Mouse (Mus musculus): Measurements from ENCODE around the gene Grin2c. TPM values are rescaled to one million over a fixed set of nuclear protein-coding genes. Genes with fewer than 3 reads are reported as not detected.

The Grin2c gene
- total and polyA plus RNA-seq, 3 experiments: not detected

DNA sequence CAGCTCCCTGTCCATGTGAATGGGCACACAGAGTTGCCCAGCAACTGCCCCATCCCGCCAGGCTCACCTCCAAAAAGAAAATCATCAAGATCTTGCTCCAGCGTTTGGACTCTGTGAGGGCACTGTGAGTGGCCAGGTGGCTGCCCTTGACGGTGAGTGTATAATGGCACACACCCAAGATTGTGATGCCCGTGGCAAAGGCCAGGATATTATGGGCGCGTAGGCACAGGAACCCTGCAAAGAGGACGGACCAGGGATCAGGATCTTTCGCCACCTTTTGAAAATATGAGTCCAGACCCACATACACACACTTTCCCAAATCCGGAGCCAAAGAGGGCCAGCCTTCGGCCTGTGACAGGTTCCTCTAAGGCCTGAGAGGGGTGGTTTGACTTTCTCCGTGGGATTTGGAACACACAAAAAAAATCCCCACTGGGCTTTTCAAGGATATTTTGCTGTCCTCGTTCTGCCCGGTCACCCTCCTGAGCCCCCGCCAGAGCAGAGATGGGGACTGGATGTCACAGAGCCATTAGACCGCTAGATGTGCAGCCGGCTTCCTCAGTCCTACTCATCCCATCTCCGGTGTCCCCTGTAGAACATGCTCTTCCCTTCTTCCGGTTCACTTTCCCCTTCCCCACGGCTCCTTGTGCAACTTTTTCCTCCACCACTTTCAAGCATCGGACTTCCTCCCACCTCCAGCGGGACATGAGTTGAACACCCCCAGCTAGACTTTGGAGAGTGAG is 29.6 kb upstream of the Grin2c start:
- no peaks in the 10 kb centered on the region for H3K27me3 ChIP-seq (ENCODE audit: control insufficient read depth in 1 of 2, insufficient read depth in 2 of 2, low read length in 2 of 2)
- no peak overlapping the region for H3K27ac ChIP-seq (ENCODE audit: control insufficient read depth, low read depth, low read length)
- H3K9me3 ChIP-seq (replicated peaks; ENCODE audit: insufficient read depth, low read length): no peaks in the 10 kb centered on the region
- no peak for DNase-seq (ENCODE audit: low read depth, low spot score)
- peak overlapping the region; percentile 54 for H3K9ac ChIP-seq (ENCODE audit: control insufficient read depth, low read depth, low read length, poor library complexity, severe bottlenecking)
- no peaks in the 10 kb centered on the region for H3K36me3 ChIP-seq (ENCODE audit: control insufficient read depth in 1 of 2, insufficient read depth in 2 of 2, low read length in 2 of 2)
- no peaks in the 10 kb centered on the region; a peak in 1 of 4 replicates for H3K4me1 ChIP-seq (ENCODE audit: control insufficient read depth in 1 of 2, insufficient read depth in 2 of 2, low read length in 2 of 2)
- no peaks in the 10 kb centered on the region for H3K79me2 ChIP-seq (ENCODE audit: control insufficient read depth, insufficient read depth, low read length, poor library complexity)
- no peak for TF ChIP-seq GABPA (IDR thresholded peaks at IDR 0.05; ENCODE audit: low read depth, low read length)
- no peak for TF ChIP-seq CHD1 (IDR thresholded peaks at IDR 0.05; ENCODE audit: low read depth, low read length)
- TF ChIP-seq CHD2 (IDR thresholded peaks at IDR 0.05; ENCODE audit: low read length): no peak
- peak overlapping the region; percentile 63 to 72 for H3K4me3 ChIP-seq (ENCODE audit: control insufficient read depth in 1 of 2, insufficient read depth in 1 of 2, low read depth in 2 of 2, low read length in 2 of 2)

- Histone ChIP-seq H3K36me3 (ENCODE audit: control insufficient read depth in 1 of 2, insufficient read depth in 2 of 2, low read length in 2 of 2) (no peaks in the 10 kb centered on the region), H3K27ac (ENCODE audit: control insufficient read depth, low read depth, low read length) (no peak overlapping the region), H3K9ac (ENCODE audit: control insufficient read depth, low read depth, low read length, poor library complexity, severe bottlenecking) (no peak overlapping the region), H3K4me1 (ENCODE audit: control insufficient read depth in 1 of 2, insufficient read depth in 2 of 2, low read length in 2 of 2) (no peaks in the 10 kb centered on the region; a peak in 1 of 4 replicates), H3K27me3 (ENCODE audit: control insufficient read depth in 1 of 2, insufficient read depth in 2 of 2, low read length in 2 of 2) (no peaks in the 10 kb centered on the region), H3K9me3 (replicated peaks; ENCODE audit: insufficient read depth, low read length) (no peaks in the 10 kb centered on the region), H3K4me3 (ENCODE audit: control insufficient read depth in 1 of 2, insufficient read depth in 1 of 2, low read depth in 2 of 2, low read length in 2 of 2) (no peak overlapping the region), H3K79me2 (ENCODE audit: control insufficient read depth, insufficient read depth, low read length, poor library complexity) (no peaks in the 10 kb centered on the region)
- DNase-seq (ENCODE audit: low read depth, low spot score): no peak
- TF ChIP-seq BHLHE40 (IDR thresholded peaks at IDR 0.05; ENCODE audit: borderline replicate concordance, low read depth, low read length) (no peak), ZC3H11A (IDR thresholded peaks at IDR 0.05; ENCODE audit: low read depth, low read length) (no peak), MYB (IDR thresholded peaks at IDR 0.05; ENCODE audit: low read depth, low read length) (no peak)
Measured at GRCm38 (mm10) chr11:115295939-115296338, 28.9 kb upstream of the Grin2c start.

GRCm38 (mm10) chr11:115292631-115293375 is 25.8 kb upstream of the Grin2c start:
- DNase-seq (ENCODE audit: low read depth, low spot score): no peak
- Histone ChIP-seq H3K4me1 (ENCODE audit: control insufficient read depth in 1 of 2, insufficient read depth in 2 of 2, low read length in 2 of 2) (no peaks in the 10 kb centered on the region), H3K36me3 (ENCODE audit: control insufficient read depth in 1 of 2, insufficient read depth in 2 of 2, low read length in 2 of 2) (no peaks in the 10 kb centered on the region), H3K9ac (ENCODE audit: control insufficient read depth, low read depth, low read length, poor library complexity, severe bottlenecking) (no peak overlapping the region), H3K79me2 (ENCODE audit: control insufficient read depth, insufficient read depth, low read length, poor library complexity) (no peaks in the 10 kb centered on the region), H3K27ac (ENCODE audit: control insufficient read depth, low read depth, low read length) (no peak overlapping the region), H3K27me3 (ENCODE audit: control insufficient read depth in 1 of 2, insufficient read depth in 2 of 2, low read length in 2 of 2) (no peaks in the 10 kb centered on the region), H3K9me3 (replicated peaks; ENCODE audit: insufficient read depth, low read length) (no peaks in the 10 kb centered on the region), H3K4me3 (ENCODE audit: control insufficient read depth in 1 of 2, insufficient read depth in 1 of 2, low read depth in 2 of 2, low read length in 2 of 2) (no peak overlapping the region)
- TF ChIP-seq CHD2 (IDR thresholded peaks at IDR 0.05; ENCODE audit: low read length) (no peak), HCFC1 (IDR thresholded peaks at IDR 0.05; ENCODE audit: low read depth, low read length) (no peak), SMC3 (IDR thresholded peaks at IDR 0.05; ENCODE audit: low read depth, low read length) (no peak), MYB (IDR thresholded peaks at IDR 0.05; ENCODE audit: low read depth, low read length) (no peak), KAT2A (conservative IDR thresholded peaks at IDR 0.05; ENCODE audit: low read depth, low read length) (no peak), UBTF (IDR thresholded peaks at IDR 0.05; ENCODE audit: borderline replicate concordance, insufficient read depth, low read depth, low read length) (no peak), NELFE (IDR thresholded peaks at IDR 0.05; ENCODE audit: low read depth, low read length) (no peak)

All from MEL (cell line).